Mouse (Mus musculus) lung, postnatal 10 days (tissue): ENCODE data around the gene Fam83e.
A peak's percentile ranks its signal among the peaks of the same experiment; 100 is the strongest.

Source experiments
- DNase-seq: peaks from one replicate; pipeline ENCODE4 v3.0.0; 2021

The Fam83e gene

DNA sequence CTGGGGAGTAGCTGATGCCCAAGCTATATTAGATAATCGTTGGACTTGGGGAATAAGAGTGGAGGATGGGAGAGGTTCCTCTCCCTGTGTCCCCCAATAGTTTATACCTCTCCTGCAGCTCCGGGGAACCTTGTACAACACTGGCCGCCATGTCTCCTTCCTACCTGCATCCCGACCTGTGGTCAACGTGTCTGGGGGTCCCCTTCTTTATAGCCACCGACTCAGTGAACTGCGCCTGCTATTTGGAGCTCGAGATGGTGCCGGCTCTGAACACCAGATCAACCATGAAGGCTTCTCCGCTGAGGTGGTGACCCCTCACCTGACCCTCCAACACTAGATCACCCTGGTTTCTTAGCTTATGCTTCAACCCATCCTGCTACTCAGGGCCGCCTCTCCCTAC, 18.7 kb upstream of the Fam83e start:
- no peak for DNase-seq

DNA sequence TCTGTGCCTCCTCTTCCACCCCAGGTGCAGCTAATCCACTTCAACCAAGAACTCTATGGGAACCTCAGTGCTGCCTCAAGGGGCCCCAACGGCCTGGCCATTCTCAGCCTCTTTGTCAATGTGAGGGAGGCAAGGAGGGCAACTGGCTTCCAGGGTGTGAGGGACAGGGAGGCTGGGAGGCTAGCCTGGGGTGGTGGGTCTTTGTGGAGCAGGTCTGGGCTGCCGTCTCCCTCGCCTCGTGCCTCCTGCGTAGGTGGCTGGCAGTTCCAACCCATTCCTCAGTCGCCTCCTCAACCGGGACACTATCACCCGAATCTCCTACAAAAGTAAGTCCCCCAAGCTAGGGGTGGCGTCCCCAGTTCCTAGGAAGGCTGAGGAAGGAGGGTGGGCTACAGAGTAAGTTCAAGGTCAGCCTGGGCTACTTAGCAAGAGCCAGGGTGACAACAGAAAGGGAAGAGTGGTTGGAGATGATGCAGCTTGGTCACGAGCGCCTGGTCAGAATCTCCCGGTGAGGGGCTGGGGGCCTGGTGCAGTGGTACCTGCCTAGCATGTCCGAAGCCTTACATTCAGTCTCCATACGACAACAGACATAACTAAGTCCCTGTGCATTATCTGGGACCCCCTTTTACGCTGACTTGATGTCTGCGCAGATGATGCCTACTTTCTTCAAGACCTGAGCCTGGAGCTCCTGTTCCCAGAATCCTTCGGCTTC, 18.0 kb upstream of the Fam83e start:
- no peak for DNase-seq

DNA sequence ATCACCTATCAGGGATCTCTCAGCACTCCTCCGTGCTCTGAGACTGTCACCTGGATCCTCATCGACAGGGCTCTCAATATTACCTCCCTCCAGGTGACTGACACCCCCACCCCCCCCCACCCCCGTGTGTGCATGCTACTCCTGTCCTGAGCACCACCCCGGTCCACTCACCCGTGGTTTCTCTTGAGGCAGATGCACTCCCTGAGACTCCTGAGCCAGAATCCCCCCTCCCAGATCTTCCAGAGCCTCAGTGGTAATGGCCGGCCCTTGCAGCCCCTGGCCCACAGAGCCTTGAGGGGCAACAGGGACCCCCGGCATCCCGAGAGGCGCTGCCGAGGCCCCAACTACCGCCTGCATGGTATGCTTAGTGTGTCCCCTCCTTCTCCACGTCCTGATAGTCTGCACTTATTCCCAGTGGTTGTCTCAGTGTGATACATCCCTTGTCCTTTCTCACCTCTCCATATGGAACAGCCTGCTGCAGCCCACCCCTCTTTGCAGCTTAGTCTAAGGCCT, 17.4 kb upstream of the Fam83e start:
- no peak for DNase-seq

DNA sequence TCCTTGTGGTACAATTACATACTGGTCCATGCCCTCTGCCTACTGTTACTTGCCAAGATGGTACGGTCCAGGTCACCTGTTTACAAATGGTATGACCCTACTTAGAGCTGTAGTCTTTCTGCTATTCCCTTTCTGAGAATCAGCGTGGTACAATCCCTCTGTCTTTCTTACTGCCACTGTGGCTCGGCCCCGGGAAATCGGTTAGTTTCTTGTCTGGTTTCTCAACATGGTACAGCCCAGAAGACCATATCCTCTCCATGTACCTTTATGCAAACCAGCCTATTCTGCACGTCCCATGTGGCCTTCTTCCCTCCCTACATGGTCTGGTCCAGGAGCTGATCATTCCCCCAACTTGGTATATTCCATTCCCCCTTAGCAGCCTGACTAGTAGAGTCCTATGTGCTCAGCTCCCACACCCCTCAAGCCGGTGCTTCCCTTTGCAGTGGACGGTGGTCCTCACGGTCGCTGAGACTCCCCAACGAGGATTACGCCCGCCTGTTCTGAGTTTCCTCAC, 16.9 kb upstream of the Fam83e start:
- peak; percentile 80 for DNase-seq

DNA sequence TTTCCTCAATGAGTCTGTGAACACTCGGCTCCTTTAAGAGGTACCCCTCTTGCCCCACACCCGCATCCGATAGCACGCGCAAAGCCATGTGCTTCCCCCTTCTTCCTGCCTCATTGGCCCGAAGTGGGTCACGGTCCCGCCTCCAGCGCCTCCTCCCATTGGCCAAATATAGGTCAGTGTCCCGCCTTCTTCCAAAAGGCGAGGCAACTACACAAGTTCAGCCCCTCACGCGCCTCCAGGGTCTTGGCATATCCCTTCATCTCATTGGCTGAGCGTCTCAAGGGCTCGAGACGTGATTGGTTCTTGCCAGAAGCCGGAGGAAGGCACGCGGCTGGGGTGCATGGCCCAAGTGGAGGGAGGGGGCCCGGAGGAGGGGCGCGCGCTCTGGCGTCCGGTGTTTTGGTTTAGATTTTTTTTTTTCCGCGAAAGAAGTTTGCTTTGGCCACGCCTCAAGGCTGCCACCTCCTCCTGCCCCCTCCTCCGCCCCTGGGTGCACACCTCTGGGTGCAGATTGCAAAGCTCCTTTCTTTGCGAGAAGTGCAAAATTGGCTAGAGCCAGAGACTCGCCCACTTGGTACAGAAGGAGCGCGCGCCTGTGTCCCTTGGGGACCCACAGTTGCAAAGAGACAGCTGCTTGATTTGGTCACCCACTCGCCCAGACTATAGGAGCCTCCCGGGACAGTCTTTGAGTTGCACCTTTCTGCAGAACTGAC, 16.1 kb upstream of the Fam83e start, which contains the start of gene Dbp:
Gene Dbp, plus strand, starts transcription at position 359 of the 713 bp plus-strand sequence.
- DNase-seq: peak; percentile 100

DNA sequence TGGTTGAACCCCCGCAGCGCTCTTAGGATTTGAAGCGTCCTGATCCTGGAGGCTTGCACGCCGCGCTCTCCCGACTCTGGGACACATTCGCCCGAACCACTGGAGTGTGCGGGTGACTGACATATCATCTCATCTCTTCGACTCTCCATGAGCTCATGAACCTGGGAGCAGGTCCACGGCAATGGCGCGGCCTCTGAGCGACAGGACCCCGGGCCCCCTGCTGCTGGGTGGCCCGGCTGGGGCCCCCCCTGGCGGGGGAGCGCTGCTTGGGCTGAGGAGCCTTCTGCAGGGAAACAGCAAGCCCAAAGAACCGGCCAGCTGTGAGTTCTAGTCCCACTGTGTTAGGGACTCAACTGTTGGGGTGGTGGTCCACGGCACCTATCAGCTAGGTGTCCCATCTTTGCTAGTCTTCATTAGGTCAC, 15.6 kb upstream of the Fam83e start:
- peak; percentile 47 for DNase-seq

DNA sequence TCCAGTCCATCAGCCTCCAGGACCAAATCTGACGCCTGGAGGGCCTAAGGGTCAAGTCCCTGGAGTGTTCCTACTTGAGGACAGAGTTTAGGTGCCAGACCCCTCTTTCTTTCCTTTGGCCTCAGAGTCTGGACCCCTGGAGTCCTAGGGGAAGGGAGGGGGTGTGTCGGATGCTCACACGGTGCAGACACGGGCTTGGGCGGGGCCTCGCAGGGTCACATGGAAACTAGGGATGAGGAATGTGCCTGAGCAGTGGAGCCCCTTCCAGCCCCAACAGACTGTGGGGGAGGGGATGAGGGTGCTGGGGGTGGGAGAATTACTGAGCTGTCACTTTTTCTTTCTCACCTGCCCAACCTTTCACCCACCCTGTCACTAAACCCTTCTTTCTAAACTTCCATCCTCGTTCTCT, 15.1 kb upstream of the Fam83e start:
- peak; percentile 93 for DNase-seq

DNA sequence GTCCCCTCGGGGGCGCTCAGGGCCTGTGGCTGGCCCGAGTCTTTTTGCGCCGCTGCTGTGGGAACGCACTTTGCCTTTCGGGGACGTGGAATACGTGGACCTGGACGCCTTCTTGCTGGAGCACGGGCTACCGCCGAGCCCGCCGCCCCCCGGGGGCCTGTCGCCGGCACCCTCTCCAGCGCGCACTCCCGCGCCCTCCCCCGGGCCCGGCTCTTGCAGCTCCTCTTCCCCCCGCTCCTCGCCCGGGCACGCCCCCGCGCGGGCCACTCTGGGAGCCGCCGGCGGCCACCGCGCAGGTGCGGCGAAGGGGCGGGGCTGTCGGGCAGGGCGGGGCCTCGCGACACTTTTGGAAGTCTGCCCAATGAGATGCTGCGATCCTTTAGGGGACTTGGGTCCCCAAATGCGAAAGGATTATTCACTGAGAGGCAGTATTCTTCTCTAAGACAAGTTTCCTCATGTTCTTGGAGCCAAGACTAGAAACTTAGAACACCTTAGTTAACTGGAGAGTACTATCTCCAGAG, 14.2 kb upstream of the Fam83e start:
- DNase-seq: peak; percentile 93

DNA sequence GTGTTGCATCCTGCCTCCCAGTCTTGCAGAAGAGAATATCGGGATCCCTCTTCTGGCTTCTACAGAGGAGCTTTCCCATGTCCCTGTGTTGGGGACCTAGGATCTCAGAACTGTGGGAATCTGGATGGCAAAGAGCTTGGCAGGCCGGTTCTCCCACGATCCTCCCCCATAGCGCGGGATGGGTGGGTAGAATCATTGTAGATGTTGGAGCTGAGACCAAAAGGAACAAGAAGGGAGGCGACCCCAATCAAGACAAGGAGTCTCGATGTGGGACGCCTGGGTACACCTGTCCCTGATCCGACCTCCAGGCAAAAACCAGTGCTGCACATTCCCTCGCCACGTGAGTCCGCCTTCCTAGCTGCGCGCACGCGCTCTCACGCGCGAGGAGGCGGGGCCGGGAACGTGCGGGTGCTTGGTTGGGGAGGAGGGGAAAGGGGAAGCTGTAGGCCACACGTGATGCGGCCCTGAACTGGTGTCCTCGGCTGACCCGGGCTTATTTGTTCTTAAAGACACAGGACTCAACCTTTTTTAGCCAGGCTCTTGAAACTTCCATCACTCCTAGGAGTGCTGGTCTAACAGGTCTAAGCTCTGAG, 13.5 kb upstream of the Fam83e start:
- peak; percentile 99 for DNase-seq

DNA sequence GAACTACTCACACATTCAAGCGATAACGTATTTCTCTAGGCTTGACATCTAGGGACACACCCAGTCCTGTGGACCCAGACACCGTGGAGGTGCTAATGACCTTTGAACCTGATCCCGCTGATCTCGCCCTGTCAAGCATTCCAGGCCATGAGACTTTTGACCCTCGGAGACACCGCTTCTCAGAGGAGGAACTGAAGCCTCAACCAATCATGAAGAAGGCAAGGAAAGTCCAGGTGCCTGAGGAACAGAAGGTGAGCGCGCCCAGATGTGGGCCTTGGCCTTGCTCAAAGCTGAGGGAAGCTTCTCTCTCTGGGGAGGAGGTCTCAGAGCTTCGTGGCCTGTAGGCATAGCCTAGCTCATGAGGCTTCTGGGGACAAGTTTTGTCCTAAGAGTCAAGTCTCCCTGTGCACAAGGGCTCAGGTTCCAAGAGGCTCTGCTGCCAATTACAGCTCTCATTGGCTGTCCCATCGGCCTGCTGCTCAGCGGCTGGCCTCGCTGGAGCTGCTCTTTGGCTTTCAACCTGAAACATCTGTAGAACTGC, 12.7 kb upstream of the Fam83e start:
- peak; percentile 43 for DNase-seq

DNA sequence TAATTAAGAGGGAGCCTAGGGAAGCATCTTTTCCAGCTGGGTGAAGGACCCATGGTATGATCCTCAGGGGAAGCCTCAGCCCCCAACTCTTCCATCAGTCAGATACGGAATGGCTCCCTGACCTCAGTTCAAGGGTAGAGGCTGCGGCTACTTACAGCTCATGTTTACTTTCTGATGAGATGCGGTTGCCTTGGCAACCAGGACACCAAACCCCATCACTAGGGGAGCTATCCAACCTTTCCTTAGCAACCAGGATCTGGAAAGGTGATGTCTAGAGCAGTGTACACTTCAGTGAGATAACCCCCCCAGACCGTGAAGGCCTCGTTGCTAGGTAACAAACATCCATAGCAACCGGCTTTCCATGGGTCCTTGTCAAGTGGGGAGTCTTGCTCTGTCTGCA, 12.0 kb upstream of the Fam83e start:
- DNase-seq: peak; percentile 20

DNA sequence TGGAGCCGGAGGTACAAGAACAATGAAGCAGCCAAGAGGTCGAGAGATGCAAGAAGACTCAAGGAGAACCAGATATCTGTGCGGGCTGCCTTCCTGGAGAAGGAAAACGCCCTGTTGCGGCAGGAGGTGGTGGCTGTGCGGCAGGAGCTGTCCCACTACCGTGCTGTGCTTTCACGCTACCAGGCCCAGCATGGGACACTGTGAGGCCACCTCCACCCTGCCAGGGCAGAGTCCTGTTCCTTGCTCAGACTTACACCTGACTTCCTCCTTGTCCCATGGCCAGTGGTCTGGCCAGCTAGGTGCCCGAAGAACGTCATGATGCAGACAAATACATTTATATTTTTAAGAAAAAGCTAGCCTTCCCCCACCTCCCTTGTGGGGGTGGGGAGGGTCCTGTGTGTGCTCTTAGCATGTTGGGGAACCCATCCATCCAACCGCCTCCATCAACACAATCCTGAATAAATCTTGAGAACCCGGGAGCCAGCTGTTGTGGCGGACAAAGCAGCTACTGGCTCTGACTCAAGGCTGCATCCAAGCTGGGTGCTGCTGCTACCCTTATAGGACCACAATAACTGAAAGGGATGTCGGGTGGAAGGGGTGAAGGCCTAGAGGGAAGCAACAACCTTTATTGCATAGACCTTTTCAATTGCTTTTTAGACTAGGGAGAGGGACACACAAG, 11.2 kb upstream of the Fam83e start:
- no peak for DNase-seq

DNA sequence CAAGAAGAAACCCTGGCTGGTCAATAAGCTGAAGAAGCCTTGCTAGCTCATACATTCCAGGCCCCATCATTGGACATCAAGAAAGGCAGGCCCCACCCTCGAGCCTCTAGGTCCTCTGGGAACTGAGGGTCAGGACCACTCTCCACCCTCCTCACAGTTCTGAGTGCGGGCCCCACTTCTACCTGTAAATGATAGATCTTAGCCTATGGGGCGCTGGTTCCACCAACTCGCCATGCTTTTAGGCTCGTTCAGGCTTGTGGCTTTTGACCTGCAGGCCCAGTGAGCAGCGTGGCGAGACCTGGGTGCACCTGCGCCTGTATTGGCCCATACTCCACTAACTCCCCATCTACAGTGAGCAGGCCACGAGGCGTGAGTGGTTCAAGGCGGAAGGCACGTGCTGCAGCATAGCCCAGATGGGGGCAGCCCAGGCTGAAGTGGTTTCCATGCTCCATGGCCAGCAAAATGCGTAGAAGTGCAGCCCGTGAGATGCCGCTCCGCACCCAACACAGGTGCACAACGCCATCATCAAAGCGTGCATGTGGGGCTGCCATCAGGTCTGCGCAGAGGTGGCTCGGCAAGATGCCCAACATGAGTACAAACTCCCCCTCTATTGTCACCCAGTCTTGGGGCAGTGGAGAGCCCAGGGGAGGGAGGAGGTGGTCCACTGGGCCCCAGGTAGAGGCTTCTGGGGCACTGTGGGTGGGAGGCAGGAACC, 10.4 kb upstream of the Fam83e start:
- DNase-seq: no peak

DNA sequence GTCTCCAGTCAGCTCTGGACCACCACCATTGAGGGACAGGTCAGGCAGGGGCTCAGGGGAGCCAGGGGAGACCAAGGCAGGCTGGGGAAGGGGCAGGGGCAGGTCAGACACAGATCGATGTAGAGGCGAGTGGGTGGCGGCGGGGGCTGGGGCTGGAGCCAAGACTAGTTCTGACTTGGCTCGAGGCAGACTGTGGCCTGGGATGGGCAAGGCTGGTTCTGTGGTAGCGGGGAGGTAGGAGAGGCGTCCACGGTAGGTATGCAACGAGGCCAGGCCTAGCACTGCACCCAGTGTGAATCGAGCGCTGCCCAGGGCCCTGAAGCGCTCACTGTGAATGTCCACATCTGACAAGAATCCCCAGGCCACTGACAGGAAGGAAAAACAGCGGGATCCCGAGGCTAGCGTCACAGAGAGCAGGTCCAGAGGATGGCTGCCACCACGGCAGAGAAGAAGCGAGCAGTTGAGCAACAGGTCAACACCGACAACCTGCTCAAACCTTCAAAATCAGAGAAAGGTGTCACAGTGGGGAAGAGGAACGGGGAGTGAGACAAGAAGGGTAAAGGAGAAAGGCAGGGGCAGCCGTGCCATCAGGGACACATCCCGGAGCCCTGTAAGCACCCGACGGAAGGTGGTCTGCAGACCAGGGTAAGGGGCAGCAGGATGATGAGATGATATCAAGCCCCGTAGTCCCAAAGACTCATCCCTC, 9.5 kb upstream of the Fam83e start:
- DNase-seq: no peak

DNA sequence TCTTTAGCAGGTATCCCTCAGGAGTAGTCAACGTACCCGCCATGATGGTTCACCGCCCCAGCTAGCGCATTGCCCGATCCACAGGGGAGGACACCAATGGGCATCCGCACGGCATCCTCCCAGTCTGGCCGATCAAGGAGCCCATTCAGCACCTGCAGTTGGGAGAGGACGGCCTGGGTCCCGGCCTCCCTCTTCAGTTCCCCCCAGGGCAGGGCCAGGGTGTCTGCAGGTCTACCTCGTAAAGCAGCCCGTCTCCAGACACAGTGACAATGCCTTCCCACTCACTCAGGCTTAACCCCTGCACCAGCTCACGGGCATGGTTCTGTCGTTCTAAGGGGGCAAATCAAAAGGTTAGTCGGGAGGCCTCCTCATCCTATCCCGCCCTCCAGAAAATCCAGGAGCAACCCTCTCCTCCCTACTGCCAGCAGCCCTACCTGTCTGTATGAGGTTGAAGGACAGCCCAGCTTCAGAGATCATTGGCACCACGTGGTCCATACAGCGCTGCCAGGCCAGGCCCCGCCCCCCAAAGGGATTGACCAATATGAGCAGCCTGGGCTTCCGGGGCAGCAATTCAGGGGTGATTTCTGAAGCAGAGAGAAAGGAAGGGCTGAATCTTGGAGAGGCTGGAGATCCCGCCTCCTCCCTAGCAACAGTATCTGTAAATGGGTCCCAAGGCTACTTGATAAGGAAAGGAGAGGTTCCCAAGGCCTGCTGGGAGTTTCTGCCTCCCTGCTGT, 8.8 kb upstream of the Fam83e start:
- DNase-seq: peak; percentile 82

DNA sequence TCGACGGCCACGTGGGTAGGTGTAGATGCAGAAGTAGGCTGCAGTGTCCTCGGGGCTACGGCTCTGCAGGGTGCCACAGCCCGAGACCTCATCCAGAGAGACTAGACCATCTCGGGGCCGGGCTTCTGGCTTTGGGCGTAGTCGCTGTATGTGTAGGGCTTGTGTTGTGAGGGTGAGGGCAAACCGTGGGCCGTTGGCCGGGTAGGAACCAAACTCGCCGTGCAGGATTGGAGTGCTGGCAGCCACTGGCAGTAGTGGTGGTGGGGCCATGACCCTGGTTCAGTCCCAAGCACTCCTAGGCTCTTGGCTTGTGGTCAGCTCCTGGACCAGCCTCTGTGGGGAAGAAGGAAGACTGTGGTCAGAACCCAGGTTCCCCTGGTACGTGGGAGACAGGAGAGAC, 7.6 kb upstream of the Fam83e start:
- no peak for DNase-seq

DNA sequence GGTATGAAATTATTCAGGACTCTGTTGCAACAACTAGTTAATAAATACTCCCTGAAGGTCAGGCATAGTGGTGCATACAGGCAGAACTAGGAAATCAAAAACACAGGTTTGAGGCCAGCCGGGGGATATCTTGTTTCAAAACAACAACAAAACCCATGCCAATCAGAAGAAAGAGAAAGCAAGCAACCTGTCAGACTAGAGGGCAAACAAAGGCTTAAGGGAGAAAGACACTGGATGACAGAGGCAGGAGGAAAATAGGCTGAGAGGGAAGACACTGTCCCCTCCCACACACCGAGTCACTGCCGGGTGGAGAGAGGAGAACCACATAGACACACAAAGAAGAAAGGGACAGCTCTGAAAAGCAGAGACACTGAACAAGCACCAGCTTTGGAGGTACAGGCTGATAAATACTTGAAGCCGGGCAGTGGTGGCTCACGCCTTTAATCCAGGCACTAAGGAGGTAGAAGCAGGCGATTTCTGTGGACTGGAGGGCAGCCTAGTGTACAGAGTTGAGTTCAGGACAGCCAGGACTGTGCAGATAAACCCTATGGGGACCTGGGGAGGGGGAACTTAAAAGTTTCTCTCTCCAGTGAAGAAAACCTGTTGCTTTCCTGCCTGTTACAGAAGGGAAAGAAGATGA, 7.0 kb upstream of the Fam83e start:
- DNase-seq: no peak

DNA sequence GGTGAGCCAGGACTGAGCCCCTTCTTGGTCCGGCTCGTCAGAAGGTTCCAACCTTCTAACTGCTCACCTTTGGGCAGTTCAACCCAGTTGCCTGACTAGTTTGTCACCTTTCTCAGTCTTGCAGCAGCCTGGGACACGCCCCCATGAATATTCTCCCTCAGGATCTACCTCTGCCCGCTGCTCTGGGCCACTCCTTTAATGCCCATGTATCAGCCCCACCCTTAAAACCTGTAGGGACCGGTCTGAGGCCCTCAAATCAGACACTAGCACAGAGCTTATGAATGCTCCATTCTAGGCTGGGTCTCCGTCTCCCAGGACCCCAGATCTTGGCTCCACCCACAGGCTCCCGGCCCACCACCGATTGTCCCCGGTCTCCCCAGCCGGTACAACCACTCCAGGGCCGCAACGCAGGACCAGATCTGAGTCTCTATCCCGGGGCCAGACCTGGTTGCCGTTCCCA, 6.4 kb upstream of the Fam83e start:
- peak; percentile 58 for DNase-seq

DNA sequence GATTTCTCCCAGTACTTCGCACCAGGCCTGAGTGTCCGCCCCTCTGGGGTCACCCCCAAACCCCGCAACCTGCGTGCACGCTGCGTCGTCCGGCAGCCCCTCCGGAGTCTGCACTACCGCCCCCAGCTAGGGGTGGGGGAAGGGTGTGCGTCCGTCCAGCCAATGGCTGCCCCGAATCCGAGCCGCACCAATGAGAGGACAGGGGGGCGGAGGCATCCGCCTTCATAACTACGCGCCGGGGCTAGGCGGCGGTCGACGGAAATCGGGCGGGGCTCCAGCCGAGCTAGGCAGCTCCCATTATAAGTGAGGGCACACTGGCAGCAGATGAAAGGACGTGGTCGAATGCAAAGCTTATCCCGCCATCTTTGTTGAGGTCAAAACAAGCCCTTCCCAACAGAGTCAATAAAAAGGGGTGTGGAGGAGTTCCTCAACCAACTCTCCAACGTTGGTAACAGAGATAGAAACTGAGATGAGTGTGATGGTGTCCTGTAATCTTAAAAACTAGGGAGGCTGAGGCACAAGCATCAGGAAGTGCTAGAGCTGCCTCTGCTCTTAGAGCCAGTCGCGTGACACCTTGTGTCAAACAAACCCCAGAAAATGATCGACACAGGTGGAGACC, 5.8 kb upstream of the Fam83e start, which contains the start of gene Rpl18:
Gene Rpl18, plus strand, starts transcription at position 368 of the 619 bp plus-strand sequence.
- peak; percentile 99 for DNase-seq
